In the genomic region with DNA sequence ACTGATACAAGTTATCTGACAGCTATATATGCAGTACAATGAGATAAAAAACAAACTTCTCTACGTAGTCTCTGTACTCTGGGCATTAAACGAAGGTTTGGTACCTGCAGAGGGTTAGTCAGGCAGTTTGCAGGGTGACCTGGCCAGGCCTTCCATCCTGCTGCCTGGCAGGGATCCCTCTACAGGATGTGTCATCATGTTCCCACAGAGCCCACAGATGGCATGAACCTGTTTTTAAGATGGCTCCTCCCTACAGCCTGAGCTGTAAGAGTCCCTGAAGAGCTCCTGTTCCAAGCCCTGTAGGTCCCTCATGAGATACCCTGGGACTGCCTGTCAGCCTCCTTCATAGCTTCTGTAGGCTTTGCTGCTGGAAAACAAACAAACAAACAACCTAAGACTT, we compare ENCODE assay signal across 23 mouse cellular contexts. TPM values are rescaled to one million over a fixed set of nuclear protein-coding genes. Genes with fewer than 3 reads are reported as not detected.
DNase-seq lines count a peak whose midpoint lies in the region; ATAC-seq lines count a peak whose summit lies in the region.
"Had no signal": no experiment of that assay in that cellular context is flagged by ENCODE, and none has a peak within 500 bp of the region (broad histone marks: within the 10 kb centered on the region; RNA-seq: fewer than 3 reads in every experiment).

No protein-coding gene starts in this region.

- no peak overlapping the region for H3K4me2 ChIP-seq in hindbrain, embryonic 15.5 days
- H3K4me2 ChIP-seq in hindbrain, embryonic 11.5 days (replicated peaks; ENCODE audit: low read depth, low read length) = no peak overlapping the region
- H3K4me2 ChIP-seq in heart, embryonic 12.5 days = no peak overlapping the region
- H3K4me2 ChIP-seq: embryonic facial prominence, embryonic 12.5 days; forebrain, embryonic 13.5 days; hindbrain, embryonic 12.5 days; kidney, embryonic 15.5 days; limb, embryonic 15.5 days; liver, embryonic 15.5 days; midbrain, embryonic 12.5 days; neural tube, embryonic 12.5 days had no signal

- no peaks in the 10 kb centered on the region for H3K27me3 ChIP-seq in hindbrain, embryonic 15.5 days
- H3K27me3 ChIP-seq in hindbrain, embryonic 11.5 days (ENCODE audit: control insufficient read depth, insufficient read depth, low read length) = no peaks in the 10 kb centered on the region
- no peaks in the 10 kb centered on the region for H3K27me3 ChIP-seq in heart, embryonic 12.5 days (replicated peaks)
- H3K27me3 ChIP-seq: CH12.LX; embryonic facial prominence, embryonic 12.5 days; hindbrain, embryonic 12.5 days; kidney, embryonic 15.5 days; limb, embryonic 15.5 days; liver, embryonic 15.5 days; midbrain, embryonic 12.5 days; neural tube, embryonic 12.5 days had no signal

- DNase-seq in hindbrain, embryonic 11.5 days (ENCODE audit: low spot score) = no peak
- peak; percentile 8 for DNase-seq in 3T3-L1 (ENCODE audit: low read depth, low spot score)
- DNase-seq in cerebellum, adult 11-12 months = peak; percentile 97
- peak; percentile 88 to 92 for DNase-seq in cerebellum, postnatal 14 days
- DNase-seq in T-cell, adult 2 months (ENCODE audit: low spot score) = no peak
- DNase-seq: adrenal gland, adult 2 months; gastrocnemius, postnatal 14 days; kidney, postnatal 4 days; thymus, postnatal 36 days had no signal

- 79% methylated on average over 2 of the region's 2 CpGs for WGBS in hindbrain, embryonic 15.5 days
- WGBS in hindbrain, embryonic 11.5 days = 86% methylated on average over 2 of the region's 2 CpGs
- 63% methylated on average over 2 of the region's 2 CpGs for WGBS in heart, embryonic 12.5 days

- no peak overlapping the region for H3K27ac ChIP-seq in hindbrain, embryonic 15.5 days (replicated peaks)
- H3K27ac ChIP-seq in hindbrain, embryonic 11.5 days (ENCODE audit: low read depth, low read length) = no peak overlapping the region
- no peak overlapping the region for H3K27ac ChIP-seq in heart, embryonic 12.5 days (ENCODE audit: poor library complexity, severe bottlenecking)
- H3K27ac ChIP-seq: embryonic facial prominence, embryonic 12.5 days; forebrain, embryonic 13.5 days; hindbrain, embryonic 12.5 days; kidney, embryonic 15.5 days; limb, embryonic 15.5 days; liver, embryonic 15.5 days; midbrain, embryonic 12.5 days; neural tube, embryonic 12.5 days had no signal

- no peaks in the 10 kb centered on the region for H3K36me3 ChIP-seq in hindbrain, embryonic 15.5 days
- H3K36me3 ChIP-seq in hindbrain, embryonic 11.5 days (ENCODE audit: control insufficient read depth, insufficient read depth, low read length) = no peaks in the 10 kb centered on the region
- no peaks in the 10 kb centered on the region for H3K36me3 ChIP-seq in heart, embryonic 12.5 days
- H3K36me3 ChIP-seq: embryonic facial prominence, embryonic 12.5 days; kidney, embryonic 15.5 days; limb, embryonic 15.5 days; liver, embryonic 15.5 days; midbrain, embryonic 12.5 days; neural tube, embryonic 12.5 days had no signal

- no peak overlapping the region for H3K4me3 ChIP-seq in hindbrain, embryonic 15.5 days
- H3K4me3 ChIP-seq in hindbrain, embryonic 11.5 days (ENCODE audit: low read depth, low read length) = no peak overlapping the region
- no peak overlapping the region for H3K4me3 ChIP-seq in heart, embryonic 12.5 days
- H3K4me3 ChIP-seq: embryonic facial prominence, embryonic 12.5 days; erythroblast, embryonic 14.5 days; forebrain, embryonic 13.5 days; hindbrain, embryonic 12.5 days; kidney, embryonic 15.5 days; limb, embryonic 15.5 days; liver, embryonic 15.5 days; midbrain, embryonic 12.5 days; neural tube, embryonic 12.5 days had no signal

- ATAC-seq in hindbrain, embryonic 15.5 days (ENCODE audit: low FRiP score, low read depth) = peak; percentile 23; the same call in 1 of the 2 replicates
- no peak for ATAC-seq in hindbrain, embryonic 11.5 days (ENCODE audit: low FRiP score)
- ATAC-seq in heart, embryonic 12.5 days (ENCODE audit: insufficient number of reproducible peaks, low FRiP score) = no peak
- ATAC-seq: forebrain, embryonic 13.5 days; intestine, postnatal 0 days; lung, postnatal 0 days had no signal

- H3K9ac ChIP-seq in hindbrain, embryonic 15.5 days = no peak overlapping the region
- no peak overlapping the region for H3K9ac ChIP-seq in hindbrain, embryonic 11.5 days (ENCODE audit: low read depth, low read length)
- no peak overlapping the region for H3K9ac ChIP-seq in heart, embryonic 12.5 days
- H3K9ac ChIP-seq: embryonic facial prominence, embryonic 12.5 days; forebrain, embryonic 13.5 days; hindbrain, embryonic 12.5 days; kidney, embryonic 15.5 days; limb, embryonic 15.5 days; liver, embryonic 15.5 days; midbrain, embryonic 12.5 days; neural tube, embryonic 12.5 days had no signal

- H3K4me1 ChIP-seq in hindbrain, embryonic 15.5 days (replicated peaks) = peaks cover 5% of the 10 kb centered on the region
- H3K4me1 ChIP-seq in hindbrain, embryonic 11.5 days (replicated peaks; ENCODE audit: control insufficient read depth, insufficient read depth, low read length) = peaks cover 2% of the 10 kb centered on the region; the same call in 1 of the 2 replicates
- no peaks in the 10 kb centered on the region for H3K4me1 ChIP-seq in heart, embryonic 12.5 days (replicated peaks)
- H3K4me1 ChIP-seq: embryonic facial prominence, embryonic 12.5 days; kidney, embryonic 15.5 days; limb, embryonic 15.5 days; liver, embryonic 15.5 days had no signal

- no peaks in the 10 kb centered on the region for H3K9me3 ChIP-seq in hindbrain, embryonic 15.5 days
- H3K9me3 ChIP-seq in hindbrain, embryonic 11.5 days (ENCODE audit: control insufficient read depth, low read length) = no peaks in the 10 kb centered on the region
- H3K9me3 ChIP-seq in heart, embryonic 12.5 days (replicated peaks) = no peaks in the 10 kb centered on the region
- H3K9me3 ChIP-seq: embryonic facial prominence, embryonic 12.5 days; hindbrain, embryonic 12.5 days; kidney, embryonic 15.5 days; limb, embryonic 15.5 days; liver, embryonic 15.5 days; neural tube, embryonic 12.5 days had no signal

RNA-seq across cellular contexts. Expression of a gene that starts 29.0 kb away (rescaled TPM):
- polyA plus RNA-seq in hindbrain, embryonic 15.5 days (2015; fragmentation: Nextera tagmentation; extraction: Ambion mirVana) = 224 and 276 TPM in 2 replicates
- polyA plus RNA-seq in hindbrain, embryonic 11.5 days (2014; fragmentation: Nextera tagmentation; extraction: Ambion mirVana) = 56.7 and 66.8 TPM in 2 replicates
- 0.67 and 1.0 TPM in 2 replicates for polyA plus RNA-seq in heart, embryonic 12.5 days (2016; fragmentation: Nextera tagmentation; extraction: Ambion mirVana)

Comparison
In these comparisons a context has a peak if more than half of its experiments do, and no peak if none do; other contexts are left out.
1. DNase-seq: peak in 3T3-L1 (single experiment), cerebellum, adult 11-12 months (single experiment) and cerebellum, postnatal 14 days (2 of 2); none in hindbrain, embryonic 11.5 days (single experiment) and T-cell, adult 2 months (single experiment).
2. RNA of a gene that starts 29.0 kb away (polyA plus RNA-seq): 224 to 276 TPM in hindbrain, embryonic 15.5 days and 56.7 to 66.8 TPM in hindbrain, embryonic 11.5 days; 0.67 to 1.0 TPM in heart, embryonic 12.5 days; every median in the first group is over 10 times any median in the second.